Mouse (Mus musculus) midbrain, embryonic 16.5 days (tissue): ENCODE measurements around the gene Lclat1. TPM values are rescaled to one million over a fixed set of nuclear protein-coding genes. Genes with fewer than 3 reads are reported as not detected.

ENCODE experiments used
- ATAC-seq: fragments of 200-750 bp; cut with Nextera tagmentation; 2 replicates; pipeline ENCODE4 v1.8.0; 2017; ENCODE audit warnings: moderate TSS enrichment
- H3K27ac ChIP-seq: fragments of 300-500 bp; sonication (generic); 2 replicates; pipeline ENCODE4 v1.5.1; 2014; ENCODE audit warnings: mild to moderate bottlenecking, low read length, mixed read lengths
- H3K27me3 ChIP-seq: fragments of 300-500 bp; sonication (generic); 2 replicates; pipeline ENCODE4 v1.6.1; 2014; ENCODE audit warnings: low read depth, low read length, mixed read lengths; ENCODE audit not compliant: control insufficient read depth, insufficient read depth
- H3K36me3 ChIP-seq: fragments of 300-500 bp; sonication (generic); 2 replicates; pipeline ENCODE4 v1.6.1; 2014; ENCODE audit warnings: mild to moderate bottlenecking, low read length, moderate library complexity, mixed read lengths; ENCODE audit not compliant: control insufficient read depth, insufficient read depth
- H3K4me1 ChIP-seq: fragments of 300-500 bp; sonication (generic); 2 replicates; pipeline ENCODE4 v1.6.1; 2014; ENCODE audit warnings: mild to moderate bottlenecking, low read length, mixed read lengths; ENCODE audit not compliant: control insufficient read depth, insufficient read depth
- H3K4me2 ChIP-seq: fragments of 300-500 bp; sonication (generic); 2 replicates; pipeline ENCODE4 v1.6.1; 2014; ENCODE audit warnings: mild to moderate bottlenecking, low read length, mixed read lengths
- H3K4me3 ChIP-seq: fragments of 300-500 bp; sonication (generic); 2 replicates; pipeline ENCODE4 v1.5.1; 2014; ENCODE audit warnings: low read depth, mild to moderate bottlenecking, low read length, moderate library complexity, mixed read lengths
- H3K9ac ChIP-seq: fragments of 300-500 bp; sonication (generic); 2 replicates; pipeline ENCODE4 v1.6.1; 2014; ENCODE audit warnings: low read depth, low read length, mixed read lengths
- H3K9me3 ChIP-seq: fragments of 300-500 bp; sonication (generic); replicated peaks from 2 replicates; pipeline ENCODE4 v1.6.1; 2014; ENCODE audit warnings: mild to moderate bottlenecking, low read length, mixed read lengths; ENCODE audit not compliant: control insufficient read depth, poor library complexity, severe bottlenecking
- WGBS: fragments of 180-500 bp; shearing (Covaris S2); extraction: QIAGEN DNeasy Blood & Tissue Kit; methylation state at CpG from one replicate; pipeline ENCODE4 v1.1.7; 2014; 5-methylcytosine and 5-hydroxymethylcytosine counted together
- polyA plus RNA-seq: library from polyadenylated mRNA; unstranded; fragments of >200 nt; fragmentation: Nextera tagmentation; extraction: Ambion mirVana; gene quantifications from 2 replicates; pipeline ENCODE4 v1.2.1, GENCODE M21; 2015

The Lclat1 gene
- polyA plus RNA-seq, 1 experiment from 2014 or later, result 14.5 TPM

- 75% methylated on average over 4 of the region's 4 CpGs for WGBS
- no peaks in the 10 kb centered on the region for H3K36me3 ChIP-seq
- H3K27me3 ChIP-seq, result no peaks in the 10 kb centered on the region
- no peaks in the 10 kb centered on the region for H3K9me3 ChIP-seq
- H3K4me3 ChIP-seq, result no peak overlapping the region
- H3K9ac ChIP-seq, result no peak overlapping the region
- no peak overlapping the region for H3K27ac ChIP-seq
- ATAC-seq, result no peak
- H3K4me2 ChIP-seq, result no peak overlapping the region
- H3K4me1 ChIP-seq, result peaks cover 3% of the 10 kb centered on the region; the same call in 1 of the 2 replicates
Measured at GRCm38 (mm10) chr17:73082506-73083196, 25.1 kb upstream of the Lclat1 start.

DNA sequence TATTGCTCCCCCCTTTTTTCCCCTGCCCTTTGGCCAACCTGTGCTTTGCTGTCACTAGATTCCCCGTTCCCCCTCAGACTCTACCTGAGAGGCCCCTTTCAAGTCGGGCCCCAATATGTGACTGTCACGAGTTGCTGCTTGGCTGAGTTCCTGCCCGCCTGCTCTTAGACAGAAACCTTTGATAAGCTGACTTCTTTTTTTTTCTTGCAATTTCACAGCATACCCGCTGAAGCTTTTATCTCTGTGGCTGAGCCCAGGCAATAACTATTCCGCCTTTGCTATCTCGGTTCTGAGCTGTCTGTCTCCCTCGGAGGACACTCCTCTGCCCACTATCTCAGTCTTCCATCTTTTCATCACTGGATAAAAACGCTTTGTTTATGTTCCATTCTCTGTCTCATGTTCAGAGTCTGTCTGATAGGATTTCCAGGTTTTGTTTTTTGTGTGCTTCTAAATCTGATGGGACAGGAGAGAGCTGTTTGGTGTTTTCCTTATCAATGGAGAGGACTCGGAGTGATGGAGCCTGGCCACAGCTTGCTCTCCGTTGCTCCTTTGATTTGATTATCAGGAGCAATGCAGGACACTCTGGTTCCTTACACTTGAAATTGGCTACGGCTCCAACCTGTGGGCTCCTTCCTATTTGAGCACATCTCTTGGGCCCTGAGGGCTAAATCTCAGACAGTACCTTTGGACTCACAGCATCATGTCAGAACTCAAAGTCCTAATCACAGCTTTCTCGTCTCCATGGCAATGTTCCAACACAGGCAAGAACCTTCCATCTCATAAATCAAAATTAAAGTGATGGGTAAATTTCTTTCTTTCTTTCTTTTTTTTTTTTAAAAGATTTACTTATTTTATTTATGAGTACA lies 20.5 kb upstream of the Lclat1 start:
- H3K4me3 ChIP-seq, result no peak overlapping the region
- no peaks in the 10 kb centered on the region for H3K36me3 ChIP-seq
- WGBS, result 44% methylated on average over 13 of the region's 13 CpGs
- no peak overlapping the region for H3K4me2 ChIP-seq
- H3K27ac ChIP-seq, result no peak overlapping the region
- H3K4me1 ChIP-seq, result peaks cover 3% of the 10 kb centered on the region; the same call in 1 of the 2 replicates
- no peak overlapping the region for H3K9ac ChIP-seq
- H3K27me3 ChIP-seq, result no peaks in the 10 kb centered on the region
- ATAC-seq, result peak; percentile 64; the same call in 1 of the 2 replicates
- H3K9me3 ChIP-seq, result no peaks in the 10 kb centered on the region

- no peak overlapping the region for H3K27ac ChIP-seq
- no peaks in the 10 kb centered on the region for H3K9me3 ChIP-seq
- H3K9ac ChIP-seq, result no peak overlapping the region
- 90% methylated on average over 8 of the region's 8 CpGs for WGBS
- H3K4me2 ChIP-seq, result no peak overlapping the region
- no peak for ATAC-seq
- H3K4me1 ChIP-seq, result peaks cover 3% of the 10 kb centered on the region; the same call in 1 of the 2 replicates
- H3K27me3 ChIP-seq, result peaks cover 3% of the 10 kb centered on the region
- H3K36me3 ChIP-seq, result no peaks in the 10 kb centered on the region
- no peak overlapping the region for H3K4me3 ChIP-seq
Measured at GRCm38 (mm10) chr17:73091368-73091767, 16.4 kb upstream of the Lclat1 start.

- no peaks in the 10 kb centered on the region for H3K36me3 ChIP-seq
- H3K27ac ChIP-seq, result no peak overlapping the region
- H3K9ac ChIP-seq, result no peak overlapping the region
- no peak overlapping the region for H3K4me2 ChIP-seq
- WGBS, result 83% methylated on average over 12 of the region's 12 CpGs
- no peaks in the 10 kb centered on the region; the same call in 1 of the 2 replicates for H3K4me1 ChIP-seq
- no peaks in the 10 kb centered on the region for H3K9me3 ChIP-seq
- H3K4me3 ChIP-seq, result no peak overlapping the region
- H3K27me3 ChIP-seq, result peaks cover 3% of the 10 kb centered on the region
- no peak for ATAC-seq
Measured at GRCm38 (mm10) chr17:73092103-73093097, 15.4 kb upstream of the Lclat1 start.

GRCm38 (mm10) chr17:73095070-73095469 lies 12.7 kb upstream of the Lclat1 start:
- Histone ChIP-seq H3K4me2 (no peak overlapping the region), H3K27me3 (peaks cover 3% of the 10 kb centered on the region), H3K27ac (no peak overlapping the region), H3K4me1 (no peaks in the 10 kb centered on the region; the same call in 1 of the 2 replicates), H3K9me3 (no peaks in the 10 kb centered on the region), H3K36me3 (no peaks in the 10 kb centered on the region), H3K4me3 (no peak overlapping the region), H3K9ac (no peak overlapping the region)
- 86% methylated on average over 11 of the region's 11 CpGs for WGBS
- ATAC-seq, result no peak

GRCm38 (mm10) chr17:73095585-73095984 lies 12.2 kb upstream of the Lclat1 start:
- Histone ChIP-seq H3K27me3 (peaks cover 3% of the 10 kb centered on the region), H3K27ac (no peak overlapping the region), H3K4me2 (no peak overlapping the region), H3K4me3 (no peak overlapping the region), H3K4me1 (no peaks in the 10 kb centered on the region; the same call in 1 of the 2 replicates), H3K9ac (no peak overlapping the region), H3K36me3 (no peaks in the 10 kb centered on the region), H3K9me3 (no peaks in the 10 kb centered on the region)
- no peak for ATAC-seq
- 95% methylated on average over 8 of the region's 8 CpGs for WGBS

DNA sequence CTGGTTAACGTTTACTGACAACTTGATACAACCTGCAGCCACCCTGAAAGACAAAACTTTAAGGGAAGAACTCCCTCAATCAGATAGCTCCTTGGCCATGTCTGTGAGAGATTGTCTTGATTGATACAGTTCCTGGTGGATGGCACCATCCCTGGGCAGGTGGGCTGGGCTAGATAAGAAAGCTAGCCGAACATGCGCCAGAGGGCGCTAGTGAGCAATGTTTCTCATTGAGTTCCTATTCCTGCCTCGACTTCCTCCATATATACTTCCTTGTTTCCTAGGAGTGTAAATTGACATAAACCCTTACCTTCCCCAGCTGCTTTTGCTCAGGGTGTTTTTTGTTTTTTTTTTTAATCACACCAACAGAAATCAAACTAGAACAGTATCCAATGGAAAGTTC lies 11.3 kb upstream of the Lclat1 start:
- Histone ChIP-seq H3K4me3 (no peak overlapping the region), H3K27me3 (peaks cover 3% of the 10 kb centered on the region), H3K4me1 (no peaks in the 10 kb centered on the region; the same call in 1 of the 2 replicates), H3K36me3 (no peaks in the 10 kb centered on the region), H3K4me2 (no peak overlapping the region), H3K9me3 (no peaks in the 10 kb centered on the region), H3K27ac (no peak overlapping the region), H3K9ac (no peak overlapping the region)
- ATAC-seq, result no peak
- 39% methylated on average over 5 of the region's 5 CpGs for WGBS

- H3K4me2 ChIP-seq, result no peak overlapping the region
- no peaks in the 10 kb centered on the region for H3K27me3 ChIP-seq
- no peak overlapping the region for H3K4me3 ChIP-seq
- no peaks in the 10 kb centered on the region for H3K36me3 ChIP-seq
- H3K27ac ChIP-seq, result no peak overlapping the region
- no peaks in the 10 kb centered on the region for H3K9me3 ChIP-seq
- 89% methylated on average over 1 of the region's 1 CpGs for WGBS
- ATAC-seq, result no peak
- H3K9ac ChIP-seq, result no peak overlapping the region
- H3K4me1 ChIP-seq, result no peaks in the 10 kb centered on the region; the same call in 1 of the 2 replicates
Measured at GRCm38 (mm10) chr17:73098636-73099035, 9.1 kb upstream of the Lclat1 start.
